Mouse (Mus musculus) heart, embryonic 11.5 days (tissue): Measurements from ENCODE around the gene Gcnt7. TPM values are rescaled to one million over a fixed set of nuclear protein-coding genes. Genes with fewer than 3 reads are reported as not detected.

Source experiments
- ATAC-seq: fragments of 200-750 bp; cut with Nextera tagmentation; replicated peaks from 2 replicates; pipeline ENCODE4 v1.8.0; 2017; ENCODE audit warnings: moderate library complexity; ENCODE audit not compliant: insufficient number of reproducible peaks, low FRiP score, low TSS enrichment
- H3K27ac ChIP-seq: fragments of 300-500 bp; sonication (generic); 2 replicates; pipeline ENCODE4 v1.5.1; 2014; ENCODE audit warnings: mild to moderate bottlenecking, low read depth, low read length
- H3K27me3 ChIP-seq: fragments of 300-500 bp; sonication (generic); 2 replicates; pipeline ENCODE4 v1.6.1; 2014; ENCODE audit warnings: mild to moderate bottlenecking, low read length, mixed read lengths; ENCODE audit not compliant: control insufficient read depth, insufficient read depth
- H3K36me3 ChIP-seq: fragments of 300-500 bp; sonication (generic); 2 replicates; pipeline ENCODE4 v1.6.1; 2014; ENCODE audit warnings: mild to moderate bottlenecking, low read length, moderate library complexity, mixed read lengths; ENCODE audit not compliant: control insufficient read depth, insufficient read depth
- H3K4me1 ChIP-seq: fragments of 300-500 bp; sonication (generic); 2 replicates; pipeline ENCODE4 v1.6.1; 2014; ENCODE audit warnings: low read length; ENCODE audit not compliant: control insufficient read depth, insufficient read depth
- H3K4me2 ChIP-seq: fragments of 300-500 bp; sonication (generic); 2 replicates; pipeline ENCODE4 v1.6.1; 2014; ENCODE audit warnings: mild to moderate bottlenecking, moderate library complexity
- H3K4me3 ChIP-seq: fragments of 300-500 bp; sonication (generic); 2 replicates; pipeline ENCODE4 v1.5.1; 2014; ENCODE audit warnings: low read depth, low read length
- H3K9ac ChIP-seq: fragments of 300-500 bp; sonication (generic); 2 replicates; pipeline ENCODE4 v1.6.1; 2014; ENCODE audit warnings: mild to moderate bottlenecking, low read depth, low read length, moderate library complexity
- H3K9me3 ChIP-seq: fragments of 300-500 bp; sonication (generic); replicated peaks from 2 replicates; pipeline ENCODE4 v1.6.1; 2016; ENCODE audit warnings: low read length; ENCODE audit not compliant: control insufficient read depth
- WGBS: fragments of 180-500 bp; shearing (Covaris S2); extraction: QIAGEN DNeasy Blood & Tissue Kit; methylation state at CpG from one replicate; pipeline ENCODE4 v1.1.7; 2014; ENCODE audit not compliant: insufficient replicate concordance; 5-methylcytosine and 5-hydroxymethylcytosine counted together
- polyA plus RNA-seq: library from polyadenylated mRNA; unstranded; fragments of >200 nt; fragmentation: Nextera tagmentation; extraction: Ambion mirVana; gene quantifications from 2 replicates; pipeline ENCODE4 v1.2.1, GENCODE M21; 2014

Gcnt7 gene
- polyA plus RNA-seq, 1 experiment from 2014 or later: 0.87 TPM

DNA sequence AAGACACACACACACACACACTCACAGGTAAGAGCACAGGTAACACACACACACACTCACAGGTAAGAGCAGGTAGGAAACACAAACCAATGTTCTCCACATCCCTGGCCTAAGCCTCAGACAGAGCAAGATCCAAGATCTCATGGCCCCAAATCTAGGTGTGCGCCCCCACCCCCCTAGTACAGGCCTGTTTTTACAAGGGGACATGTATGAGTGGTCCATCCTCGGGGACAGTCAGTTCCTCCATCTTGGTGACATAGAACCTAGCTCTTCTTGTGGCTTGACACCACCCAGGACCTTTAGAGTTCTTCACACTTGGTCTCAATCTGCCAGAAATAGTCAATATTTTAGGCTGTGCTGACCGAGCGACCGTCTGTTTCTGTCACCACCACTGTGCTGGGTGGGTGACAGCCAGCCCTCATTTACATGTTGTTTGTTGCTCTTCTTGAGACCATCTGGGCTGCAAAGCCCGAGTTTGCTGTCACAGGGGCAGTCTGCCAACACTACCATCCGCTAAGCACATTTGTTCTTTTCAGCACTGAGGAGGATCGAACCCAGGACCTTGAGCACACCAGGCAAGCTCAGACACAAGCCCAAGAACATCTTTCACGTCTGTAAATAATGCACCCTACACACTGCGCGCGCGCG lies 25.5 kb upstream of the Gcnt7 start:
- no peak overlapping the region for H3K9ac ChIP-seq
- no peaks in the 10 kb centered on the region for H3K9me3 ChIP-seq
- H3K4me1 ChIP-seq: no peaks in the 10 kb centered on the region
- WGBS: 77% methylated on average over 14 of the region's 14 CpGs
- no peaks in the 10 kb centered on the region for H3K36me3 ChIP-seq
- no peak overlapping the region for H3K4me3 ChIP-seq
- H3K27me3 ChIP-seq: no peaks in the 10 kb centered on the region
- ATAC-seq: no peak
- no peak overlapping the region for H3K27ac ChIP-seq
- H3K4me2 ChIP-seq: no peak overlapping the region

DNA sequence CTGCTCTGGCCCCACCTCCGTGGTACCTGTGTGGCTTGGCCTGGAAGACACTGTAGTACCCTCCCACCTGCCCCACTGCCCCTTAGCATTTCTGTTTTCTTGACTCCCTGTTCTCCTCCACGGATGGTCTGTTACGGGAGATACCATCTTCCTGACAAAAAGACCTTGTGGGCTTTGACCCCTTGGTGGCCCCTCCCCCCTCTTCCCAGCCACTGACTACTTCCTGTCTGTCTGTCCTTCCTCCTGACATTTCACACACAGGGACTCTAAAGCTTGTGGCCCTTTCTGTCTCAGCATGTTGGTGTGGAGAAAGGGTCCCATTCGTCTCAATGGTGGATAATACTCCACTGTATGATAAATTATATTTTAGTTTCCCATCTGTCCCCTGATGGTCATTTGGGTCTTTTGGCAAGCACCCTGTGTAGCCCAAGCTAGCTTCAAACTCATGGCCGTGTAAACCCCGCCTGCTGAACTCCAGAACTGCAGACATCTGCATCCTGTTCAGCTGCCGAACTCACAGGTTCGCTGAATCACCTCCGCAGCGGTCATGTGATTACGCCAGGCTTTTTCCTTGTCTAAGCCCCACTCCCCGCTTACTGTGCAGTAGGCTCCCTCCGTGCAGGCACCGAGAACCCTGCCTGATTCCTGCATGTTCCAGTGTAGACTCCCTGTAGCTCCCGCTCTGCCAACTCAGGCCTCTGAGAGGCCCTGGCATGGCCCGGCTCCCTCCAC lies 23.4 kb upstream of the Gcnt7 start:
- no peak overlapping the region for H3K9ac ChIP-seq

GRCm38 (mm10) chr2:172480296-172480695 lies 21.9 kb upstream of the Gcnt7 start:
- Histone ChIP-seq H3K36me3 (no peaks in the 10 kb centered on the region), H3K4me3 (no peak overlapping the region), H3K9ac (no peak overlapping the region), H3K27ac (no peak overlapping the region), H3K27me3 (no peaks in the 10 kb centered on the region), H3K9me3 (no peaks in the 10 kb centered on the region), H3K4me1 (peaks cover 6% of the 10 kb centered on the region), H3K4me2 (no peak overlapping the region)
- no peak for ATAC-seq
- WGBS: 60% methylated on average over 7 of the region's 7 CpGs

More for the DNA sequence above, 23.4 kb upstream of the Gcnt7 start:
- ATAC-seq: no peak
- H3K27ac ChIP-seq: no peak overlapping the region
- no peak overlapping the region for H3K4me2 ChIP-seq
- no peaks in the 10 kb centered on the region for H3K36me3 ChIP-seq
- WGBS: 74% methylated on average over 16 of the region's 16 CpGs
- no peaks in the 10 kb centered on the region for H3K27me3 ChIP-seq
- H3K4me3 ChIP-seq: no peak overlapping the region
- no peaks in the 10 kb centered on the region for H3K9me3 ChIP-seq
- H3K4me1 ChIP-seq: peaks cover 2% of the 10 kb centered on the region

GRCm38 (mm10) chr2:172477860-172478259 lies 19.5 kb upstream of the Gcnt7 start:
- Histone ChIP-seq H3K9ac (no peak overlapping the region), H3K27me3 (no peaks in the 10 kb centered on the region), H3K4me1 (peaks cover 6% of the 10 kb centered on the region), H3K27ac (0 out of 2 replicates have a peak overlapping the region, but pooled peaks have one; percentile 41), H3K9me3 (no peaks in the 10 kb centered on the region), H3K4me3 (peak overlapping the region; percentile 28), H3K36me3 (no peaks in the 10 kb centered on the region), H3K4me2 (peak overlapping the region; percentile 58)
- peak; percentile 18; the same call in 1 of the 2 replicates for ATAC-seq
- 1% methylated on average over 2 of the region's 2 CpGs for WGBS

- H3K4me3 ChIP-seq: peak overlapping the region; percentile 28
- H3K27me3 ChIP-seq: no peaks in the 10 kb centered on the region
- ATAC-seq: no peak
- H3K4me1 ChIP-seq: peaks cover 6% of the 10 kb centered on the region
- peak overlapping the region; percentile 64 for H3K9ac ChIP-seq
- H3K4me2 ChIP-seq: peak overlapping the region; percentile 58
- peak overlapping the region; percentile 41; the same call in 1 of the 2 replicates for H3K27ac ChIP-seq
- no peaks in the 10 kb centered on the region for H3K36me3 ChIP-seq
- no peaks in the 10 kb centered on the region for H3K9me3 ChIP-seq
- WGBS: 14% methylated on average over 2 of the region's 3 CpGs
These were observed 19.0 kb upstream of the Gcnt7 start for GRCm38 (mm10) chr2:172477350-172477749.

DNA sequence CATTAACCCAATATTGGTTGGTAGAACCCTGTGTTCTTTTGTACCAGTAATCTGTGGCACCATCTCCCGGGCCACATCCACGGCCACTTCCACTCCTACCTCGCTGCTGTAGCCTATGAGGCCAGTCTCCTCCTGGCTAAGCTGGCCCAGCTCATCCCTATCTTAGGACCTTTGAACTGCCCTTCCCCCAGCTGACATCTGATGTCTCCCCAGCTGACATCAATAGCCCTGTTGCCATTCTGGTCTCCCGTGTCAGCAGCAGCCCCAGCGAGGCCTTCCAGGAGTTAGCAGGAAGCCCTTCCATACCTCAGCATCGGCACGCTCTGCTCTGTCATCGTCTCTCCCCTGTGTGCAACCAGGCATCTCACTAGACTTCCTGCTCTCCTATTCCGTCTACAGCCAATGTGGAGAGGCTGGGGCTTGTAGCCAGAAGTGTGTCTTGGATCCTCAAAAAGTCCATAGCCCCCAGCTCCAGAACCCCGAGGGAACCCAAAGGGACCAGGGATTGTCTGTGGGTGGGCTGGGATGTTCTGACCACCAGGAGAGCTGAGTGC lies 18.4 kb upstream of the Gcnt7 start:
- H3K4me3 ChIP-seq: no peak overlapping the region
- no peaks in the 10 kb centered on the region for H3K27me3 ChIP-seq
- peak overlapping the region; percentile 22; the same call in 1 of the 2 replicates for H3K27ac ChIP-seq
- ATAC-seq: no peak
- no peaks in the 10 kb centered on the region for H3K9me3 ChIP-seq
- H3K4me1 ChIP-seq: peaks cover 6% of the 10 kb centered on the region
- peak overlapping the region; percentile 49 for H3K4me2 ChIP-seq
- no peaks in the 10 kb centered on the region for H3K36me3 ChIP-seq
- 17% methylated on average over 10 of the region's 10 CpGs for WGBS
- H3K9ac ChIP-seq: no peak overlapping the region

GRCm38 (mm10) chr2:172474970-172475369 lies 16.6 kb upstream of the Gcnt7 start:
- H3K4me2 ChIP-seq: no peak overlapping the region
- 0 out of 2 replicates have a peak, but pooled peaks cover under 1% of the 10 kb centered on the region for H3K36me3 ChIP-seq
- ATAC-seq: no peak
- H3K4me1 ChIP-seq: peaks cover 6% of the 10 kb centered on the region
- no peak overlapping the region for H3K27ac ChIP-seq
- H3K9me3 ChIP-seq: no peaks in the 10 kb centered on the region
- H3K9ac ChIP-seq: no peak overlapping the region
- H3K4me3 ChIP-seq: no peak overlapping the region
- WGBS: 33% methylated on average over 6 of the region's 6 CpGs
- no peaks in the 10 kb centered on the region for H3K27me3 ChIP-seq

- no peaks in the 10 kb centered on the region for H3K27me3 ChIP-seq
- H3K4me1 ChIP-seq: peaks cover 6% of the 10 kb centered on the region
- WGBS: 72% methylated on average over 8 of the region's 8 CpGs
- no peak for ATAC-seq
- H3K4me3 ChIP-seq: no peak overlapping the region
- no peak overlapping the region for H3K4me2 ChIP-seq
- no peaks in the 10 kb centered on the region for H3K9me3 ChIP-seq
- no peak overlapping the region for H3K27ac ChIP-seq
- H3K36me3 ChIP-seq: peaks cover 9% of the 10 kb centered on the region; the same call in 1 of the 2 replicates
- no peak overlapping the region for H3K9ac ChIP-seq
These were observed 15.2 kb upstream of the Gcnt7 start for GRCm38 (mm10) chr2:172473591-172473990.
